Mouse (Mus musculus) brown adipose tissue, adult 24 weeks (tissue): ENCODE measurements around the gene Dtx4. TPM values are rescaled to one million over a fixed set of nuclear protein-coding genes. Genes with fewer than 3 reads are reported as not detected.

Source experiments
- H3K27ac ChIP-seq: fragments of 200-500 bp; replicated peaks from 2 replicates; pipeline ENCODE4 v1.5.1; 2012; ENCODE audit warnings: low read depth, mild to moderate bottlenecking, low read length
- H3K4me1 ChIP-seq: fragments of 200-500 bp; 2 replicates; pipeline ENCODE4 v1.6.1; 2012; ENCODE audit warnings: low read length, mixed read lengths; ENCODE audit not compliant: control insufficient read depth, insufficient read depth, insufficient read length
- H3K4me3 ChIP-seq: fragments of 200-500 bp; 2 replicates; pipeline ENCODE4 v1.5.1; 2012; ENCODE audit warnings: low read depth, mild to moderate bottlenecking, low read length, moderate library complexity; ENCODE audit not compliant: insufficient read depth
- polyA plus RNA-seq: library from polyadenylated mRNA; stranded (reverse); fragments of >200 nt; gene quantifications from 2 replicates; pipeline ENCODE4 v1.2.4, GENCODE M21; 2012; ENCODE audit not compliant: missing spikeins, insufficient read depth, insufficient read length

The Dtx4 gene
- polyA plus RNA-seq, 1 experiment: 8.0 TPM

GRCm38 (mm10) chr19:12435011-12435416 is 66.2 kb downstream of the Dtx4 start:
- H3K27ac ChIP-seq: peak overlapping the region; percentile 85
- no peak overlapping the region for H3K4me3 ChIP-seq
- no peaks in the 10 kb centered on the region; the same call in 1 of the 2 replicates for H3K4me1 ChIP-seq

- H3K4me1 ChIP-seq: no peaks in the 10 kb centered on the region; the same call in 1 of the 2 replicates
These were observed 68.2 kb downstream of the Dtx4 start for GRCm38 (mm10) chr19:12433033-12433432.

GRCm38 (mm10) chr19:12427605-12428004 is 73.6 kb downstream of the Dtx4 start, which contains the start of gene Pfpl:
TSS of gene Pfpl (plus strand) at chr19:12427905.
- H3K4me3 ChIP-seq: no peak within 1 kb of the TSS
- no peaks in the 10 kb centered on the region for H3K4me1 ChIP-seq
- no peak within 1 kb of the TSS for H3K27ac ChIP-seq

More at GRCm38 (mm10) chr19:12433033-12433432, 68.2 kb downstream of the Dtx4 start:
- Histone ChIP-seq H3K4me3 (no peak overlapping the region), H3K27ac (no peak overlapping the region)

- H3K27ac ChIP-seq: no peak overlapping the region
- H3K4me3 ChIP-seq: no peak overlapping the region
- no peaks in the 10 kb centered on the region for H3K4me1 ChIP-seq
These were observed 74.2 kb downstream of the Dtx4 start for GRCm38 (mm10) chr19:12427101-12427500.

- no peak overlapping the region for H3K27ac ChIP-seq
- no peak overlapping the region for H3K4me3 ChIP-seq
- H3K4me1 ChIP-seq: no peaks in the 10 kb centered on the region
These were observed 79.6 kb downstream of the Dtx4 start for GRCm38 (mm10) chr19:12421680-12422079.

GRCm38 (mm10) chr19:12420555-12420954 is 80.7 kb downstream of the Dtx4 start:
- no peak overlapping the region for H3K4me3 ChIP-seq
- no peak overlapping the region for H3K27ac ChIP-seq
- H3K4me1 ChIP-seq: no peaks in the 10 kb centered on the region

- no peak overlapping the region for H3K4me3 ChIP-seq
- H3K4me1 ChIP-seq: no peaks in the 10 kb centered on the region
- no peak overlapping the region for H3K27ac ChIP-seq
These were observed 82.9 kb downstream of the Dtx4 start for GRCm38 (mm10) chr19:12418312-12418711.

GRCm38 (mm10) chr19:12417361-12417760 is 83.9 kb downstream of the Dtx4 start, which contains the start of gene Olfr1441:
TSS of gene Olfr1441 (plus strand) at chr19:12417433.
- H3K27ac ChIP-seq: no peak within 1 kb of the TSS
- H3K4me1 ChIP-seq: no peaks in the 10 kb centered on the region
- no peak within 1 kb of the TSS for H3K4me3 ChIP-seq

Other genes starting within 250 kb of the Dtx4 start
- gene Olfr235, start 240.4 kb downstream of the Dtx4 start, polyA plus RNA-seq: not detected in 2 replicates
- not detected in 2 replicates for gene Olfr1434, start 221.6 kb downstream of the Dtx4 start, polyA plus RNA-seq
- gene Olfr1436, start 202.3 kb downstream of the Dtx4 start, polyA plus RNA-seq: not detected in 2 replicates
- not detected in 2 replicates for gene Olfr1437, start 176.4 kb downstream of the Dtx4 start, polyA plus RNA-seq
- not detected in 2 replicates for gene Olfr1438-ps1, start 165.5 kb downstream of the Dtx4 start, polyA plus RNA-seq
- gene Olfr1440, start 114.2 kb downstream of the Dtx4 start, polyA plus RNA-seq: not detected in 2 replicates
- gene Olfr1441, start 84.0 kb downstream of the Dtx4 start, polyA plus RNA-seq: not detected in 2 replicates
- gene Pfpl, start 73.5 kb downstream of the Dtx4 start, polyA plus RNA-seq: not detected in 2 replicates
- 6.3 and 7.9 TPM in 2 replicates for gene Mpeg1, start 40.7 kb downstream of the Dtx4 start, polyA plus RNA-seq
- 4.5 and 4.8 TPM in 2 replicates for gene Fam111a, start 44.3 kb upstream of the Dtx4 start, polyA plus RNA-seq
- gene Gm4952, start 98.5 kb upstream of the Dtx4 start, polyA plus RNA-seq: not detected in 2 replicates
- gene Glyat, start 131.9 kb upstream of the Dtx4 start, polyA plus RNA-seq: not detected in 2 replicates
- gene Olfr1442, start 169.0 kb upstream of the Dtx4 start, polyA plus RNA-seq: not detected in 2 replicates
- gene Olfr1443, start 176.7 kb upstream of the Dtx4 start, polyA plus RNA-seq: not detected in 2 replicates
- not detected in 2 replicates for gene Keg1, start 194.3 kb upstream of the Dtx4 start, polyA plus RNA-seq